Mouse (Mus musculus) spleen, postnatal 14 days (tissue): ENCODE measurements around the gene Thap3.
A peak's percentile ranks its signal among the peaks of the same experiment; 100 is the strongest.

ENCODE experiments used
- DNase-seq, 2 experiments: peaks; one replicate each; pipeline ENCODE4 v3.0.0; 2021 to 2022; ENCODE audit warnings: low spot score in 2 of 2

Thap3 gene

DNA sequence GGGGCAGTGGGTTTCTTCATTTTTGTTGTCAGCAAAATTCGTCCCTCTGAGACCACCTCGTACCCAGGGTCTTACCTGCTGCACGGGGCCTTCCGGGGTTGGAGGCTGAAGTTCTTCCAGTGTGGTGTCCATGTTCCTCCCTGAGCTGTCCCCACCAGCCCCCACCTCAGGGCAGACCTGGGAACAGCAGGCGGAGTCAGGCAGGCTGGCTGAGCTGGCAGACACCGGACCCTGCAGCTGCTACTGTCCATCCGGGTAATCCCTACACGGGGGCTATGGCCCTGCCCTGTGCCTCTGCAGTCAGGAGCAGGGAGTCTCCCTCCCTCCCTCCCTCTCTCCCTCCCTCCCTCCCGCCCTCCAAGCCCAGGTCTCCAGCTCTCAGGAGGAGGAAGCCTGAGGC, 5.2 kb downstream of the Thap3 start:
- DNase-seq: no peak

DNA sequence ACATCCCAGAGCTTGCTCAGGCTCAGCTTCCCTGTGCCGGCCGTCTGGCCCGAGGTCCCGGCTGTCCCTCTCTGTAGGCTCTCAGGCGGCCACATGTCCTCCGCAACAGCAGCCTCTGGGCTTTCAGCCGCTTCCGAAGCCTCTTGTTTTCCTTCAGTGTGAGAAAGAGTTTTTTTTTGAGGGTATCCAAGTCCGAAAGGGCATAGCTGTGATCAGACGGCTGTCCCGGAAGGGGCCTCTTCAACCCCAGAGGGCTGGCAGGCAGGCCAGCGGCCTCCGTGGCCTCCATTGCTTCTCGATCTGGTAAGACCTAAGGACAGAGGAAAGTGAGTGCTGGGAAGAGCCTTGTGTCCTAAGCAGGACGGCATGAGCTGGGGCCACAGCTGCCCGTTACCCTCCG, 5.8 kb downstream of the Thap3 start:
- no peak for DNase-seq

- peak; percentile 59 to 77 for DNase-seq
These were observed 7.4 kb downstream of the Thap3 start for GRCm38 (mm10) chr4:151981363-151981762.

GRCm38 (mm10) chr4:151980699-151981098, 8.1 kb downstream of the Thap3 start:
- DNase-seq: no peak

DNA sequence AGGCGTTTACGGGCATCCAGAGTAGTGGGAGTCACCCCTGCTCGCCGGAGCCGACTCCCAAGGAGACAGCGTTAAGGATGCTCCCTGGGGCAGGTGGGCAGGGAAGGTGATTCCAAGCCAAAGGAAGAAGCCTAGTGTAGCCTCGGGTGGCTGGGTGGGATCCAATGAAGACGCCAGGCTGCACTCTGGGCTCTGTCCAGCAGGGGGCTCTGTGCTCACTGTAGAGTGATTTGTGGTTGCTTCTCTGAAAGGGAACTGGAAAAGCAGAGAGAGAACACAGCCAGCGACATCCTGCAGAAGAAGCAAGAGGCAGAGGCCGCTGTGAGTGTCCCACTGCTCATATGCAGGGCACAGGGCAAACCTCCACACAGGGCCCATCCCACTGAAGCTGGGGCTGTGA, 11.0 kb downstream of the Thap3 start:
- peak; percentile 75 to 85 for DNase-seq

DNA sequence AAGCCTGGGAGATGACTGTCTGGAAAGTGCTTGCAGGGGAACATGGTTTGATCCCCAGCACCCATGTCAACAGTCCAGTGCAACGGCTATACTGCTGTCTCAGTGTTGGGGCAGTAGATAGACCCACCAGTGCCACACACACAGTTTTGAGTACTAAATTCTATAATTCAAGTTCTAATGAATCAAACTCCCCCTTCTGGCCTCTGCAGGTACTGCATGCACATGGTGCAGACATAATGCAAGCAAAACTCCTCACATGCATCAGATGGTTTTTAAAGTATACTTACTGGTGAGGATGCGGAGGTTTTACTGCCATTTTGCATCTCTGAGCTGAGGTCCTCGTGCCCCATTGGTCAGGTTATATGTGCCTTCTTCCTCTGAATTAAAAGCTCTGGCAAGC, 13.4 kb downstream of the Thap3 start:
- peak; percentile 50 to 72 for DNase-seq

DNA sequence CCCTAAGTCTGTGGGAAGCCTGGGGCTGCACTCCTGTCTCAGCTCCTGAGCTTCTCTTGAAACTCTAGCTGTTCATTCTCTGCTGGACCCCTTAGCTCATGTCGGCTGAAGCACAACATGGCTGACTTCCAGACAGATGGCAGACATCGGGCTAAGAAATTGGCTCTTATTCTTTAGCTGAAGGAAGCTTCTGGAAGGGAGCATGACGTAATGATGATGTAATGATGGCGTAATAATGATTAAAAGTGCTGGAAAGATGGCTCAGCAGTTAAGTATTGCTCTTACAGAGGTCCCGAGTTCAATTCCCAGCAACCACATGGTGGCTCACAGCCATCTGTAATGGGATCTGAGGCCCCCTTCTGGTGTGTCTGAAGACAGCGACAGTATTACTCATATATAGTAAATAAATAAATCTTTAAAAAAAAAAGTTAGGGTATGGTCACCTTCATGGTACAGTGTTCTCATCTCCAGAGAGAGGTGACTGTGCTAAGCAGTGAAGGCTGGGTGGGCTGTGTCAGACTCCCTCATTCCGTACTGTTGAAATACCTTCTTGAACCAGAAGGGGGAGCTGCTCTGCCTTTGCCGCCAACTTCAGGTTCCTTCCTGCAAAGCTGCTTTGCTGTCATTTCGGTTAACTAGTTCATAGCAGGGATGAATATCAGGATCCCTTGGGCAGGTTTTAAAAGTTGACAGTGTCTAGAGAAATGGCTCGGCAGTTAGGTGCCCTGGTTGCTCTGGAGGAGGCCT, 16.4 kb downstream of the Thap3 start:
- peak in 1 of 2 experiments; percentile 43 for DNase-seq

DNA sequence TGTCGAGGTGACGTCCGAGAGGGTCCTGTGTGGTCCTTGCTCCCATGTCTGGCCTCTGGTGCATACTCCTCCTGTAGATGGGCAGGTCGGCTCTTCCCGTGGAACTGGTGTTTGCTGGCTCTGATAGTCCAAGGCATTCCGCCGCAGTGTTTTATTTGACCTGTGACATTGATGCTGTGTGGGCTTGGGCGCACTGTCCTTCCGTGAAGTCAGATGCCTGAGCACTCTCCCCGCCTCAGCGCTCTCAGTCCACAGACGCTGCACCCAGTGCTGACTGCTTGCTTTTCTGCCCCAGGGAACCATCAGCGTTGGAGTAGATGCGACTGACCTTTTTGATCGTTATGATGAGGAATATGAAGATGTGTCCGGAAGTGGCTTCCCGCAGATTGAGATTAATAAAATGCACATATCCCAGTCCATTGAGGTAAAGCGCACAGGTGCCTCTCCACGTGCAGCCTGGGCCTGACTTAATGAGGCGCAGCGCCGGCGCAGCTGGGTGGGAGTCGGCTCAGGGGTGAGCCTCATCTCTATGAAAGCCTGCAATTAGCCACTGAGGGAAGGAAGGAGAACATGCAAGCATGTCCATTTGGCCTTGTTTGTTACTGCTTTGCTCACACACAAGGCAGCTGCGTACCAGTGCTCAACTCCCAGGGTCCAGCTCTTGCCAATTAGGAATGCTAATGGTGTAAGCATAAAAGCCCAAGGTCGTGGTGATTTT, 20.4 kb downstream of the Thap3 start:
- no peak for DNase-seq

- peak in 1 of 2 experiments; percentile 25 for DNase-seq
These were observed 26.0 kb downstream of the Thap3 start for GRCm38 (mm10) chr4:151962817-151963216.

GRCm38 (mm10) chr4:151960513-151960854, 28.3 kb downstream of the Thap3 start:
- DNase-seq: peak in 1 of 2 experiments; percentile 32

- no peak for DNase-seq
These were observed 28.8 kb downstream of the Thap3 start for GRCm38 (mm10) chr4:151959849-151960512.

DNA sequence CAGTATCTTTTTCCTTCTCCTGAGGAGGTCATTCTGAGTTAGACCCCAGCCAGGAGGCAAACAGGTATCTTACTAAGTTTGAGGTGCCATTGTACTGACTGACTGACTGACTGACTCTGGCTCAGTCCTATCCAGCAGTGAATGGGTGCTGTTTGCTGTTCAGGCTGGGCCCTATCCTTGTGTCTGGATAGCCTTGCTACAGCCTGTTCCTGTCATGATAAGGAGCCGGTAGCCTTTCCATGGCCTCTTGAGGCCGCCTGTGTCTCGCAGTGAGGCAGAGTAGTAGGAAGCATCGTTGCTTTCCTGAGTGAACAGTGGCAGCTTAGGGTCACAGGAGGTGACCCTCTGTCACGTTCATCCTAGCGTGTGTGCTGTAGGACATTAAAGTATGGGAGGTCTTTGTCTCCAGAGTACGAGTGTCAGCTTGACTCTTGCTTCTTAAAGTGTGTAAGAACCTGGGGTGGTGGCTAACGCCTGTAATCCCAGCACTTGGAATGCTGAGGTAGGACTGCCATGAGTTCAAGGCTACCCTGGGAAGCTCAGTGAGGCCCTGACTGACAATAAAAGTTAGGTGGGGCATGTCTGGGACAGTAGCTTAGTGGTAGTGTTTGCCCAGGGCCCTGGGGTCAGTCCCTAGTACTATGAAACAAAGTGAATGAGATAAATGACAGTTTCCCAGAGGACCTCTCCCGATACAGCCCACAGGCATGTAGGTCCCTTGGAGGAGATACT, 31.0 kb downstream of the Thap3 start:
- DNase-seq: no peak

GRCm38 (mm10) chr4:151955791-151956190, 33.0 kb downstream of the Thap3 start:
- no peak for DNase-seq

GRCm38 (mm10) chr4:151953209-151953608, 35.6 kb downstream of the Thap3 start:
- DNase-seq: no peak

DNA sequence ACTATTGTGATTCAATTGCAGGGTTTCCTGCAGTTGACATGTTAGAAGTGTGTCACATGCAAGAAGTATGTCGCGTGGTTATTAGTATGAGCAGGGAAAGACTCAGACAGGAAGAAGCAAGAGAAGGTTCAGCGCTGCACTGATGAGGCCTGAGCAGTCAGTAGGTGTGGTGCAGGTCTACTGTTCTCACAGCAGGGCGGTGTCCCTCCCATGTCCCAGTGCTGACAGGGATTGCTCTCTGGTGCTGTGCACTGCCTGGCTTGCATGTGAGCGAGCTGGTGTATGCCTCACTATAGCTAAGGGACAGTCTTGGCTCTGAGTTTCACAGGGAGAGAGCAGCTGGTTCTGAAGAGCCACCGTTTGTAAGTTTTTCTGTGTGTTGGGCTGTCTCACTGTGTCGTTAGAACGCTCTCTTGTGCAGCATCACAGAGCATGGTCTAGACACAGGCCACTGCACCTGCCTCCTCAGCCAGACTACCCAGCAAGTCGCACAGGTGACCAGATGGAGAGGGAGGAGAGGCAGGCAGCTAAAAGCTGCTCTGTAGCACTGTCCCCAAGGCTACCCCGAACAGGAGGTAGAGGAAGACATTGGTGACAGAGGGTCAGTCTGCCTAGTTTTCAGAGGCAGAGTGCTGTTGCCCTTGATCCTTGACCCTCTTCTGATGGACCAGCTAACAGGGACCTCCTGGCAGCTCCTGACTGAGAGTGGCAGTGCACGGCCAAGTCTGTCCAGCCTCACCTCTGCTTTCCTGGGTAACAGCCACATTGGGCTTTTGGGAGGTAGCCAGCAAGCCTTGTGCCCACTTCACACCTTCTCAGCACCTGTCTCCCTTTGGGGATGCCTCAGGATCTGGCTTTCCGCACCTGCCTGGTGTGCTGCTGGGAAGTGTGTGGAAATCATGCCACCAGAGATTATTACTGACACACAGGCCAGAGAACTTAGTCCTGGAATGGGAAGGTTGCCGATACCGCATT, 40.0 kb downstream of the Thap3 start:
- DNase-seq: no peak

DNA sequence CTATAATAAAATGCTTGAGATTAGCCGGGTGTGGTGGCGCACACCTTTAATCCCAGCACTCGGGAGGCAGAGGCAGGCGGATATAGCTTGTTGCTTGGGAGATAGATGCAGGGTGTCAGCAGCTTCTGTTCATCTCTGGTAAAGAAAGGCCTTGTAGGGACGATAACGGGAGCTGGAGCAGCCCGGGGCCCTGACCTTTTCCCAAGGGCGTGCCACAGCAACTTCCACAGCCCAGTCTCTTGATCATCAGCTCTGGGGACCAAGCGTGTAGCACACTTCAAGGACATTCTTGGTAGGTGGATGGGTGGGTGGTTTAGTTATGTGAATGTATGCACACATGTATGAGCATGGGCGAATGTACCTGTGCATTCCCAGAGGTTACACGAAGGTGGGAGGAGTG, 42.6 kb downstream of the Thap3 start:
- no peak for DNase-seq

DNA sequence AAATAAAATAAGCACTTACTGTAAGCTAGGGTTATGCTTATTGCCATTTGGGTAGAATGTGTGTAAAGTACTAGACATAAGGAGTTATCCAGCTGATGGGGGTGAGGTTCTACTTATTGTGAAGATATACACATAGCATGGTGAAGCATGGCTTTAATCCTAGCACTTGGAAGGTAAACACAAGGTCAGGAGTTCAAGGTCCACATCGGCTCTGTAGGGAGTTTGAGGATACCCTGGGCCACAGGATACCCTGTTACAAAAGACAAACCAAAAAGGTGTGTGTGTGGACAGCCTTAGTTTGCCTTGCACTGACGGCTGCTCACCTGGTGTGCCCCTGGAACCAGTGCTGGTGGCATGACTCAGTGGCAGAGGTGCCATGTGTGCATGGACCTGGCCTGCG, 50.7 kb downstream of the Thap3 start:
- DNase-seq: no peak

DNA sequence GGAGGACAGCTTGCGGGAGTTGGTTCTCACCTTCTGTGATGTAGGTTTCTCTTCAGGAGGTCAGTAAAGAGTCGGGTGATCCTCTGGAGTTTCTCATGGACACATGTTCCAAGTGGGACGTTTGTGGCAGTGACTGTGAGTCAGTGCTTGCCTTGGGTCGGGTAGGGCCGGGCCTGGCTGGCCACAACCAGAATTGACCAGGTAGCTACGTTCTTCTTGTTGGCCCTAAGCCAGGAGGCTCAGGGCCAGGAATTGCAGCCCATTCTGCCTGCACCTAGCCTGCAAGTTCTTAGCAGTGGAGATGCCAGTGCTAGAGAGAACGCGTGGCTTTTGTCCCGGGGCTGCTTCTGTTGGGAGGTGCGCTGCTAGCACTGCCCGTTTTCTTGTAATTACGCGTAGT, 51.4 kb downstream of the Thap3 start:
- DNase-seq: no peak

GRCm38 (mm10) chr4:151934215-151934572, 54.6 kb downstream of the Thap3 start:
- DNase-seq: no peak

GRCm38 (mm10) chr4:151933505-151934214, 55.1 kb downstream of the Thap3 start, which contains the start of gene Dnajc11:
TSS of gene Dnajc11 (plus strand) at chr4:151933691.
- DNase-seq: peak; percentile 94 to 96
